In the genomic region with DNA sequence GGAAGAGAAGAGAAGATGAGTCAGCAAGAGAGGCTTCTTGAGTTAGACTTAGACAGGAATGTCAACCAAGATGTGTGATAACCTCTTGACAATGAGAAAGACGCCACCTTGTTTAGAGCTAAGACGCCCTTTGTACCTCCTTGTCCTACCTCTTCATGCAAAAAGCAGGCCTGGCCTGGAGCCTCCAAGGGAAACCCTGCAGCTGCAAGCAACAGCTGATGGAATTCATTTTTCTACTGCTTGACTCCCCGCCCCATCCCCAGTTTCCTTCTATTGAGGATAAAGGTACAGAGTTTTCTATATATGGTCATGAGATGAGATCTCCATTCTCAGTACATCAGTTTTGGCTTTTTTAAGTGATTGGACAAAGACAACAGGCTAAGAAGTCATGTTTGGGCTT, we compare ENCODE assay signal across 19 mouse cellular contexts. TPM values are rescaled to one million over a fixed set of nuclear protein-coding genes. Genes with fewer than 3 reads are reported as not detected.
DNase-seq lines count a peak whose midpoint lies in the region; ATAC-seq and TF ChIP-seq lines count a peak whose summit lies in the region.
"Had no signal": no experiment of that assay in that cellular context is flagged by ENCODE, and none has a peak within 500 bp of the region (broad histone marks: within the 10 kb centered on the region; RNA-seq: fewer than 3 reads in every experiment).

No protein-coding gene starts in this region.

- DNase-seq in heart, postnatal 4 days = no peak
- no peak for DNase-seq in limb, embryonic 10.5 days (ENCODE audit: low spot score)
- DNase-seq in frontal cortex, postnatal 36 days (ENCODE audit: low spot score in 2 of 2) = no peak
- DNase-seq: cerebellum, postnatal 10 days; embryo, embryonic 11 days; kidney, adult 11 months; layer of hippocampus, postnatal 36 days; lung, postnatal 14 days; spleen, adult 18-20 months; thymus, postnatal 25 days had no signal

- peak overlapping the region; percentile 62 for H3K27ac ChIP-seq in heart, embryonic 15.5 days
- H3K27ac ChIP-seq in limb, embryonic 13.5 days = peak overlapping the region; percentile 10; the same call in 1 of the 2 replicates
- H3K27ac ChIP-seq in limb, embryonic 10.5 days = no peak overlapping the region
- peak overlapping the region; percentile 70 for H3K27ac ChIP-seq in embryonic fibroblast, embryonic 13.5 days (ENCODE audit: insufficient read depth, low read length)
- H3K27ac ChIP-seq in stomach, embryonic 15.5 days = 0 out of 2 replicates have a peak overlapping the region, but pooled peaks have one; percentile 31
- H3K27ac ChIP-seq: forebrain, embryonic 13.5 days; hindbrain, embryonic 13.5 days had no signal

- H3K9me3 ChIP-seq in heart, embryonic 15.5 days (replicated peaks) = no peaks in the 10 kb centered on the region
- H3K9me3 ChIP-seq in limb, embryonic 13.5 days = no peaks in the 10 kb centered on the region
- H3K9me3 ChIP-seq in limb, embryonic 10.5 days (replicated peaks) = no peaks in the 10 kb centered on the region
- no peaks in the 10 kb centered on the region for H3K9me3 ChIP-seq in stomach, embryonic 15.5 days
- H3K9me3 ChIP-seq: forebrain, embryonic 13.5 days; G1E; hindbrain, embryonic 13.5 days had no signal

- peaks cover 45% of the 10 kb centered on the region for H3K4me1 ChIP-seq in heart, embryonic 15.5 days (replicated peaks)
- H3K4me1 ChIP-seq in limb, embryonic 13.5 days = peaks cover 38% of the 10 kb centered on the region
- 0 out of 2 replicates have a peak, but pooled peaks cover 1% of the 10 kb centered on the region for H3K4me1 ChIP-seq in limb, embryonic 10.5 days
- peaks cover 23% of the 10 kb centered on the region for H3K4me1 ChIP-seq in embryonic fibroblast, embryonic 13.5 days (ENCODE audit: control insufficient read depth, insufficient read depth, low read length)
- peaks cover 26% of the 10 kb centered on the region for H3K4me1 ChIP-seq in stomach, embryonic 15.5 days
- H3K4me1 ChIP-seq: forebrain, embryonic 13.5 days; hindbrain, embryonic 13.5 days had no signal

- no peak overlapping the region for H3K4me2 ChIP-seq in heart, embryonic 15.5 days
- no peak overlapping the region for H3K4me2 ChIP-seq in limb, embryonic 13.5 days (replicated peaks)
- H3K4me2 ChIP-seq in stomach, embryonic 15.5 days = no peak overlapping the region
- H3K4me2 ChIP-seq: forebrain, embryonic 13.5 days; hindbrain, embryonic 13.5 days; liver, embryonic 11.5 days had no signal

- H3K27me3 ChIP-seq in heart, embryonic 15.5 days = no peaks in the 10 kb centered on the region
- no peaks in the 10 kb centered on the region for H3K27me3 ChIP-seq in limb, embryonic 13.5 days
- no peaks in the 10 kb centered on the region for H3K27me3 ChIP-seq in limb, embryonic 10.5 days (ENCODE audit: low read depth, poor library complexity, severe bottlenecking)
- no peaks in the 10 kb centered on the region for H3K27me3 ChIP-seq in stomach, embryonic 15.5 days (replicated peaks)
- H3K27me3 ChIP-seq: forebrain, embryonic 13.5 days; hindbrain, embryonic 13.5 days had no signal

- WGBS in heart, embryonic 15.5 days = 77% methylated on average over 3 of the region's 3 CpGs
- WGBS in limb, embryonic 13.5 days = 84% methylated on average over 3 of the region's 3 CpGs
- 93% methylated on average over 3 of the region's 3 CpGs for WGBS in limb, embryonic 10.5 days
- WGBS in stomach, embryonic 15.5 days = 70% methylated on average over 3 of the region's 3 CpGs

- no peak for TF ChIP-seq POLR2A in embryonic fibroblast, embryonic 13.5 days (IDR thresholded peaks at IDR 0.05; ENCODE audit: low read depth, low read length)

- H3K9ac ChIP-seq in heart, embryonic 15.5 days = no peak overlapping the region
- H3K9ac ChIP-seq in limb, embryonic 13.5 days = no peak overlapping the region
- H3K9ac ChIP-seq in stomach, embryonic 15.5 days = no peak overlapping the region
- H3K9ac ChIP-seq: forebrain, embryonic 13.5 days; hindbrain, embryonic 13.5 days had no signal

- TF ChIP-seq CTCF in embryonic fibroblast, embryonic 13.5 days (IDR thresholded peaks at IDR 0.05; ENCODE audit: borderline replicate concordance, insufficient read depth, low read length) = no peak

- ATAC-seq in heart, embryonic 15.5 days (replicated peaks; ENCODE audit: insufficient number of reproducible peaks, insufficient read depth, low FRiP score, low read depth) = no peak
- no peak for ATAC-seq in limb, embryonic 13.5 days (ENCODE audit: low FRiP score, low read depth)
- ATAC-seq in stomach, embryonic 15.5 days (ENCODE audit: insufficient read depth, low FRiP score, low read depth) = no peak
- ATAC-seq: forebrain, embryonic 13.5 days had no signal

- no peak overlapping the region for H3K4me3 ChIP-seq in heart, embryonic 15.5 days
- H3K4me3 ChIP-seq in limb, embryonic 13.5 days = no peak overlapping the region
- no peak overlapping the region for H3K4me3 ChIP-seq in limb, embryonic 10.5 days
- H3K4me3 ChIP-seq in embryonic fibroblast, embryonic 13.5 days (ENCODE audit: insufficient read depth, low read length) = no peak overlapping the region
- no peak overlapping the region for H3K4me3 ChIP-seq in stomach, embryonic 15.5 days (replicated peaks)
- H3K4me3 ChIP-seq: forebrain, embryonic 13.5 days; hindbrain, embryonic 13.5 days had no signal

- H3K36me3 ChIP-seq in heart, embryonic 15.5 days = peaks cover 53% of the 10 kb centered on the region
- peaks cover 93% of the 10 kb centered on the region for H3K36me3 ChIP-seq in limb, embryonic 13.5 days
- peaks cover 41% of the 10 kb centered on the region for H3K36me3 ChIP-seq in limb, embryonic 10.5 days
- H3K36me3 ChIP-seq in stomach, embryonic 15.5 days = peaks cover 43% of the 10 kb centered on the region
- H3K36me3 ChIP-seq: G1E had no signal

RNA-seq across cellular contexts. Expression of gene Sparc, which starts 13.0 kb away (rescaled TPM):
- 1,914 and 2,149 TPM in 2 replicates for polyA plus RNA-seq in heart, embryonic 15.5 days (2015; fragmentation: Nextera tagmentation; extraction: Ambion mirVana)
- total RNA-seq in heart, postnatal 4 days (2021) = 1,000 to 10,000 TPM; 1,405 to 1,430 TPM
- polyA plus RNA-seq in limb, embryonic 13.5 days (2015; fragmentation: Nextera tagmentation; extraction: Ambion mirVana) = 1,317 and 1,385 TPM in 2 replicates
- 183 and 211 TPM in 2 replicates for polyA plus RNA-seq in limb, embryonic 10.5 days (2016; fragmentation: Nextera tagmentation; extraction: Ambion mirVana)
- polyA plus RNA-seq in embryonic fibroblast, embryonic 13.5 days (2011; ENCODE audit: insufficient read length, low read depth, missing spikeins) = 3,951 and 4,760 TPM in 2 replicates
- 1,683 and 1,927 TPM in 2 replicates for polyA plus RNA-seq in stomach, embryonic 15.5 days (2015; fragmentation: Nextera tagmentation; extraction: Ambion mirVana)
- total RNA-seq: megakaryocyte-erythroid progenitor cell, adult 5-6 weeks had no signal
- polyA plus RNA-seq: G1E had no signal

RNA-seq across cellular contexts. Expression of gene Atox1, which starts 51.0 kb away (rescaled TPM):
- 252 and 260 TPM in 2 replicates for polyA plus RNA-seq in heart, embryonic 15.5 days (2015; fragmentation: Nextera tagmentation; extraction: Ambion mirVana)
- 100 to 1,000 TPM; 146 to 150 TPM for total RNA-seq in heart, postnatal 4 days (2021)
- 318 and 325 TPM in 2 replicates for polyA plus RNA-seq in limb, embryonic 13.5 days (2015; fragmentation: Nextera tagmentation; extraction: Ambion mirVana)
- 224 and 237 TPM in 2 replicates for polyA plus RNA-seq in limb, embryonic 10.5 days (2016; fragmentation: Nextera tagmentation; extraction: Ambion mirVana)
- 114 and 118 TPM in 2 replicates for polyA plus RNA-seq in embryonic fibroblast, embryonic 13.5 days (2011; ENCODE audit: insufficient read length, low read depth, missing spikeins)
- polyA plus RNA-seq in stomach, embryonic 15.5 days (2015; fragmentation: Nextera tagmentation; extraction: Ambion mirVana) = 385 and 409 TPM in 2 replicates

RNA-seq across cellular contexts. Expression of gene G3bp1, which starts 59.5 kb away (rescaled TPM):
- 94.4 and 105 TPM in 2 replicates for polyA plus RNA-seq in heart, embryonic 15.5 days (2015; fragmentation: Nextera tagmentation; extraction: Ambion mirVana)
- 10 to 100 TPM; 62.6 to 62.9 TPM for total RNA-seq in heart, postnatal 4 days (2021)
- 209 and 211 TPM in 2 replicates for polyA plus RNA-seq in limb, embryonic 13.5 days (2015; fragmentation: Nextera tagmentation; extraction: Ambion mirVana)
- 267 and 279 TPM in 2 replicates for polyA plus RNA-seq in limb, embryonic 10.5 days (2016; fragmentation: Nextera tagmentation; extraction: Ambion mirVana)
- polyA plus RNA-seq in embryonic fibroblast, embryonic 13.5 days (2011; ENCODE audit: insufficient read length, low read depth, missing spikeins) = 77.7 and 79.1 TPM in 2 replicates
- 145 and 163 TPM in 2 replicates for polyA plus RNA-seq in stomach, embryonic 15.5 days (2015; fragmentation: Nextera tagmentation; extraction: Ambion mirVana)
